Mouse (Mus musculus) megakaryocyte progenitor cell, adult 5-6 weeks (primary cell): ENCODE data around the gene Cbx7. TPM values are rescaled to one million over a fixed set of nuclear protein-coding genes. Genes with fewer than 3 reads are reported as not detected.
"Not testable (repeated sequence)": the region's sequence is repeated elsewhere in the genome, so short reads cannot be mapped to it uniquely, and the experiment has no call there.

Experiments used
- ATAC-seq: replicated peaks from 2 replicates; pipeline ENCODE4 v1.8.0; 2016; ENCODE audit warnings: mild to moderate bottlenecking, moderate TSS enrichment, inconsistent platforms; ENCODE audit not compliant: poor library complexity
- total RNA-seq, 2 experiments: library from RNA; stranded (forward) in 1 of 2; stranded (reverse) in 1 of 2; fragments of 157-497, 149-512 nt in 1 of 2; fragments of 200-1000 nt in 1 of 2; gene quantifications; 2 replicates each; pipeline versions ENCODE4 v1.2.3 to v1.2.4; 2015 to 2017

The Cbx7 gene
- total RNA-seq, 2 experiments from 2014 or later, result 1.7 to 3.3 TPM

GRCm38 (mm10) chr15:79928736-79929135 is 42.2 kb downstream of the Cbx7 start:
- ATAC-seq, result no peak

- ATAC-seq, result no peak
These were observed 42.6 kb downstream of the Cbx7 start for GRCm38 (mm10) chr15:79928316-79928715.

DNA sequence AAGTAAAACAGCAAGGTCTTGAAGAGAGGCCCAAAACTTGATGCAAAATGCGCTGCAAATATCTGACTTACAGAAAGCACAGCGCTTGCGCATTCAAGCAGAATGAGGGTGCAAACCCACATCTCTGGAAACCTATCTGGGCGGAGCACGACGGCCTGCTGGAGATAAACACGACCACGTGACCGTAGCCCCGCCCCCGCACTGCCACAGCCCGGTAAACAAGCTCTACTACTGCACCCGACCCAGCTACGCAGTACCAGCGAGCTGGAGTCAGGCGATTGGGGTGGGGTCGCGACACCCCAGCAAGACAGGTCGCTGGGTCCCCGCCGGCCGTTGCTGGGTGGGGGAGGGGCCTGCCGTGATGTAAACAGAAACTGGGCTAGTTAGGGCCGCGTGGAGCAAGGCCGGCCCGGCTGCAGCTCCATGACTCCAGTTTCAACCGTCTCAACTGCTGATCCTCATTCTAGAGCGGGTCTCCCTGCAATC is 43.2 kb downstream of the Cbx7 start:
- ATAC-seq, result peak; percentile 85

DNA sequence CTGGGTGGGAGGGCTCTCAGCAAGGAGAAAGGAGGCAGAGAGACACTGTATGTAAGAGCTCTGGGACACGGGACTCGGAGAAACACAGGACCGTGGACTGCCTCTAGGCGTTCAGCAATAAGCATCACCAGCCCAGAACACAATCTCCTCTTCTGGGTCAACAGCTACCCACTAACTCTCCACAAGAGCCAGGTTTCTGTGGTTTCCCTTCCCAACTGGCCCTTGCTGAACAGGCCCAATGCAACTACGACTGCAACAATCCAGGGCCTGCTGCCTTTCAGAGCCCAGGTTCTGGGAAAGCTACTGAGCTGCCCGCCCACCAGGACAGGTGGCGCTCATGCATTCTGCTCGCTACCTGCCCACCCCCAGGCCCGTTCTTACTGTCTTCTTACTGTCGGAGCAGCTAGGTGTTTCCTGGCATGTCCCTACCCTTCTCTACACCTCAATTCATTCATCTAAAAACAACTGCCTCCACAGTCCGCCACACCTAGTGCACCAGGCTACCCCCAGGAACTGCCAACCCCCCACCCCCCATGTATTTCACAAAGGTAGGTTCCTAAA is 44.0 kb downstream of the Cbx7 start:
- no peak for ATAC-seq

DNA sequence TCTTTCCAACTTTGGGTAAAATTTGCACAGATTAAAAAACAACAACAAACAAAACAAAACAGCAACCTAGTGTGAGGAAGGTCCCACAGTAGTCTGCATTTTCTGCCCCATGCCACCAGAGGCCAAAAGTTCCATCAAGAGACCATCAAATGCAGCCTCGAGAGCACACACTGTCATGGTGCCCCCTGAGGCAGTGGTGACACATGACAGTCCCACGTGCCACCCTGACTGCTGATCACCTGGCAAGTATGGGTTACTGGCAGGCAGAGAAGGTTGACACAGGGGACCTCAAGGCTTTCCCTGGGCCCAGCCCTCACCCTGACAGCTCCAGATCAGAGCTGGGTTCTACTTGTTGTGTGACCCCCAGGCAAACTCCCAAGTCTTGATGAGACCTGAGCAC is 51.1 kb downstream of the Cbx7 start:
- ATAC-seq, result peak; percentile 43

DNA sequence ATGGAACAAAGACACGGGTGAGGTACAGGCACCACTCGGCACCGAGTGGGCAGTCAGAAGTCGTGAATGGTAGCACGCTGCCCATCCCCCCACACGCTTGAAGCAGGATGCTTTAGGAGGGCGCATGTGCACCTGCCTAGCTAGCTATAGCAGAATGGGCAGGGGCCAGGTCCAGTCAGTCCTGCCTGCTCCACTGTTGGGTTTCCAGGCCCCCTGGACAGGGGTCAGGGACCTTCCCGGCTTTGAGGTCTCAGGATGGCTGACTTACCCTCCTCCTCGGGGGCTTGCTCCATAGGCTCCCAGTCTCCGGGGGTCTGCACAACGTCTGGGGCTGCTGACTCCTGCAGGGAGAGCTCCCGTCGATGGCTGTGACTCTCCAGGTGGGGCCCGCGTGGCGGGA is 52.4 kb downstream of the Cbx7 start:
- ATAC-seq, result no peak

DNA sequence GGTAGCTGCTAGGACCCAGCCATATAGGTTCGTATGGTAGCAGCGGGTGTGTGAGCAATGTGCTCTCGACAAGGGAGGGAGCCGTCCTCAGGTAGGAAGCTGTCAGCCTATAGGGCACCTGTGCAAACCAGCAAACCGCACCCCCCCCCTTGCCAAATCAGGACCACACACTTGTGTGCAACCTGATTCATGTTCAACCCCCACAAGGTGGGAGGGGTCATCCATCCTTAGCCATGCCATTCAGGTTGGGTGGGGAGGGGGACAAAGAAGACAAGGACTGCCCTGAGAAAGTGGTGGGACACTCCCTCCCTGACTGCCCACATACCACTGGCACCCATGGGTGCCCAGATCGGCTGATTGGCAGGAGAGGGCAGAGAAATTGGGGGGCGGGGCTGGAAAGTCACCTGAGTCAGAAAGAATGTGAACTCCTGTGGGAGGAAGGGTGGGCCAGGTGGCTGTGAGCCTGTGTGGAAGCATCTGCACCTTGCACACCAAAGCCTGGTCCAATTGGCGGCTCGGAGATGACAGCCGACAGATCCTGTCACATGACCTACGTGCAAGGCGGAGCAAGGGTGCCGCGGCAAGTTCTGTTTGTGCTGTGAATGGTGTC is 53.7 kb downstream of the Cbx7 start:
- ATAC-seq, result no peak

- no peak for ATAC-seq
These were observed 54.8 kb downstream of the Cbx7 start for GRCm38 (mm10) chr15:79916150-79916549.

DNA sequence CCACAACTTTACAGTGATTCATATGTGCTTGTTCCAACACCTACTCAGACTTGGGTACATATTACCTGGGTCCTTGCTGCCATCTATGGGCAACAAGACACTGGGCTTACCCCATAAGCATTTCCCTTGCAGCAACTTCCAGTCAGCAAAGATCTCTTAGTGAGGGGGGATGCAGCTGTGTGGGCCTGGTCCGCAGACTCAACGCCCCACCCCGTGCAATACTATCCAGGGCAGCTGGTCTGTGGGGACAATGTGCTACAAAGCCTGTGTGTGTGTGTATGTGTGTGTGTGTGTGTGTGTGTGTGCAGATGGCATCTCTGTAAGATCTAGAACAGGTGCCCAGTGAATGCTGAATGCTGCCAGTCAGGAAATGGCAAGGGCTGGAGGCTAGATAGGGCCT is 56.6 kb downstream of the Cbx7 start:
- ATAC-seq, result peak; percentile 14

DNA sequence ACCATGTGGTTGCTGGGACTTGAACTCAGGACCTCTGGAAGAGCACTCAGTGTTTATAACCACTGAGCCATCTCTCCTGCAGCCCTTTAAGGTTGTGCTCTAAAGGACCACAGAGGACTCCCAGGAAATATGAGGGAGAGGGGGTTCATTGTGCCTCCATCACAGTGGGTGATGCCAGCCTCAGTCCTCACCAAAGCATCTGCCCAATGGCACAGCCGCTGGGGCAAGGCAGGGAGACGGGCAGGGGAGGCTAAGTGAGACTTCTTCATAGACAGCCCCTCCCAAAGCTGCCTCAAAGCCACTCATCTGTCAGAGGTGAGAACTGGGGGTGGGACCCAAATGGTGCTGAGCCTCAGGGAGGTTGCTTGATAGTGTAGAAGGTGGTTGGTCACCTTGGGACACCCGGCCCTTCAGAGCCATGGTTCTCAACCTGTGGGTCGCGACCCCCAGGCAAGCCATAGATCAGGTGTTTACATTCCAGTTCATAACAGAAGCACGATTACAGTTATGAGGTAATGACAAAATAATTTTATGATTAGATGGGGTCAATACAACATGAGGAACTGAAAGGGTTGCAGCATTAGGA is 57.1 kb downstream of the Cbx7 start:
- no peak for ATAC-seq

GRCm38 (mm10) chr15:79911339-79911738 is 59.6 kb downstream of the Cbx7 start:
- ATAC-seq, result no peak

DNA sequence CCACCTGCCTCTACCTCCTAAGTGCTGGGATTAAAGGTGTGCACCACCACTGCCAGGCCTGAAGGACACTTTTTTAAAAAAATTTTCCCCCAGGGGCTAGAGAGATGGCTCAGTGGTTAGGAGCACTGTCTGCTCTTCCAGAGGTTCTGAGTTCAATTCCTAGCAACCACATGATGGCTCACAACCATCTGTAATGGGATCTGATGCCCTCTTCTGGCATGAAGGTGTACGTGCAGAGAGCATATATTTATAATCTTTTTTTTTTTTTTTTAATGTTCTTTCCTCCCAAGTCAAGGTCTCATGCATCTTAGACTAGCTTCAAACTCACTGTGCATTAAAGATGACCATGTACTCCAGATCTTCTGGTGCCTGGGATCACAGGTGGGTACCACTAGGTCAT is 60.1 kb downstream of the Cbx7 start:
- not testable (repeated sequence) for ATAC-seq

GRCm38 (mm10) chr15:79909006-79909405 is 61.9 kb downstream of the Cbx7 start:
- ATAC-seq, result not testable (repeated sequence)

DNA sequence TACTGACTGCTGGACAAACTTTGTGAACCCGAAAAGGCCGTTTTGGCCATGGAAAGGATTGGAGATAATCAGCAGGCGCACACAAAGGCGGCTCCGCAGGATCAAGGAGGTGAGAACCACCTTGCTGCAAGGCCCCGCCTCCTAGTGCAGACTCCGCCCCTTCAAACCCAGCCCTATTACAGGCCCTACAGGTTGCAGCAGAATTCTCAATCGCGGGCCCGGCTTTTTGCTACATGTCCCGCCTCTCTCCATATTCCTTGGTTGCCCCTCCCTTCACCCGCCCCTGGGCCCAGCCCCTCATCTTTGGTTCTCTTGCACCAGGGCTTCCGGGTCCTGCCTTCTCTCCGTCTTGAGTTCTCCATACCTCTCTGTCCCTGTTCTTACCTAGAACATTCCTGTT is 64.1 kb downstream of the Cbx7 start:
- no peak for ATAC-seq

DNA sequence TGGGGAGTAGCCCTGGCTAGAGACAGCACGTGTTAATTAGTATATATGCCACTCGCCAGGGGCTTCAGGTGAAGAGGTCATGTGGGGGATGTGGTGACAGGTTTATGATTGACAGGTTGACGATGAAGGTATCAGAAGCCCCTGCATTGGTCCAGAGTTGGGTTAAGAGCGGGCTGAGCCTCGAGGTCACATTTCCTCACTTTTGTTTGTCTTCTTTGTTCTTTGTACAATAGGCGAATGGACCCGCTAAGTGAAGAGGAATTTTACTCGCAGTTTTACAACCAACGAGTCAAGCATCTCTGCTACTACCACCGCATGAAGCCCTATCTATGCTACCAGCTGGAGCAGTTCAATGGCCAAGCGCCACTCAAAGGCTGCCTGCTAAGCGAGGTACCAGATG is 65.7 kb downstream of the Cbx7 start:
- ATAC-seq, result no peak

GRCm38 (mm10) chr15:79904678-79905077 is 66.2 kb downstream of the Cbx7 start:
- ATAC-seq, result not testable (repeated sequence)

- no peak for ATAC-seq
These were observed 67.0 kb downstream of the Cbx7 start for GRCm38 (mm10) chr15:79903963-79904362.

DNA sequence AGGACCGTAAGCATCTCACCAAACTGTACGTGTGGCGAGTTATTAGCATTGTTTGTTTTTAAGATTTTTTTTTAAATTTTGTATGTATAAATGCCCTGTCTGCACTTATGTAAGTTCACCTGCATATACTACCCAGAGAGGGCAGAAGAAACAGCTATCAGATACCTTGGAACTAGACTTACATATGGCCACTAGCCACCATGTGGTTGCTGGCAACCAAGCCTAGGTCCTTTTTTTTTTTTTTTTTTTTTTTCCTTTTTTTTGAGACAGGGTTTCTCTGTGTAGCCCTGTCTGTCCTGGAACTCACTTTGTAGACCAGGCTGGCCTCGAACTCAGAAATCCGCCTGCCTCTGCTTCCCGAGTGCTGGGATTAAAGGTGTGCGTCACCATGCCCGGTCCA is 67.8 kb downstream of the Cbx7 start:
- ATAC-seq, result not testable (repeated sequence)

GRCm38 (mm10) chr15:79901399-79901798 is 69.5 kb downstream of the Cbx7 start:
- ATAC-seq, result no peak

GRCm38 (mm10) chr15:79900751-79901150 is 70.2 kb downstream of the Cbx7 start:
- no peak for ATAC-seq

DNA sequence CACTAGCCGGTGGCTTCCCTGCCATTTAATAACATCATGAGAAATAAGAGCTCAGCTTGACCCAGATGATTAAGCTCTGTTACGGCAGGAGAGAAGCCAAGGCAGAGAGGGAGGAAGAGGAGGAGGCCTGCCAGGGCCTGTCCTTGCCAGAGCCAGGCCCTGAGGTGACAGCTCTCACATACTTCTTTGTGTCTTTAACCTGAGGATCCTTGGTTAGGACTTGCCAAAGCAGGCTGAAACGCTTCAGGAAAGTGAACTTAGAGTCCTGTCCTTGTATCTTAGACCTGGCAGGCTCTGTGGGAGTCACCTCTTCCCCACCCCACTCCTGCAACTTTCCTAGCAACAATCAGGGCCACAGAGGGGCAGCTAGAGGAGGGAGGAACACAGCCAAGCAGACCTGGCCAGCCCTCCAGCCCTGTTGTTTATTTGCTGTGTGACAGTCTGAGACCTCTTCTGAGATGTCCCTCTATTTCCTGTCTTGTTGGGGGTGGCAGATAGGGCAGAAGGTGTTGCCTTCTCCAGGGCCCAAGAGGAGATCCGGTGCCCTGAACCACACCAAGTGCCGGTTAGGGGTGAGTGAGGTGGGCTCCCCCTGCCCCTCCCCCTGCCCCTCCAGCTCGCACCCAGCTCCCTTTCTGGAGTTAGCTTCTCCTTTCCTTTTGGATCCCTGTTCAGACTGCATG is 71.0 kb downstream of the Cbx7 start:
- no peak for ATAC-seq

- no peak for ATAC-seq
These were observed 71.9 kb downstream of the Cbx7 start for GRCm38 (mm10) chr15:79898988-79899387.
